Mouse (Mus musculus): ENCODE measurements at regions not wholly inside any gene's neighbourhood (a gene's known extent, or its start where the extent isn't known, plus 50 kb on each side); places are given as distances from the start of the nearest gene placed in this dataset.

GRCm38 (mm10) chr5:112166410-112167175, 85.7 kb downstream of the Cryba4 start:
- WGBS, result 15% methylated on average over 11 of the region's 11 CpGs
- Histone ChIP-seq H3K27me3 (ENCODE audit: control insufficient read depth, insufficient read depth, low read length) (0 out of 2 replicates have a peak, but pooled peaks cover 2% of the 10 kb centered on the region), H3K4me1 (replicated peaks; ENCODE audit: control insufficient read depth, insufficient read depth, low read length) (peaks cover 4% of the 10 kb centered on the region; the same call in 1 of the 2 replicates), H3K27ac (ENCODE audit: low read depth, low read length) (peak overlapping the region; percentile 53; the same call in 1 of the 2 replicates), H3K9me3 (ENCODE audit: control insufficient read depth, low read length) (no peaks in the 10 kb centered on the region), H3K9ac (ENCODE audit: low read length) (no peak overlapping the region), H3K4me3 (ENCODE audit: low read depth, low read length) (no peak overlapping the region), H3K4me2 (ENCODE audit: low read depth, low read length, severe bottlenecking) (peak overlapping the region; percentile 18; the same call in 1 of the 2 replicates), H3K36me3 (ENCODE audit: control insufficient read depth, insufficient read depth, low read length) (no peaks in the 10 kb centered on the region)
- DNase-seq (ENCODE audit: low spot score) (peak; percentile 68), ATAC-seq (replicated peaks; ENCODE audit: low FRiP score) (peak; percentile 77)

DNA sequence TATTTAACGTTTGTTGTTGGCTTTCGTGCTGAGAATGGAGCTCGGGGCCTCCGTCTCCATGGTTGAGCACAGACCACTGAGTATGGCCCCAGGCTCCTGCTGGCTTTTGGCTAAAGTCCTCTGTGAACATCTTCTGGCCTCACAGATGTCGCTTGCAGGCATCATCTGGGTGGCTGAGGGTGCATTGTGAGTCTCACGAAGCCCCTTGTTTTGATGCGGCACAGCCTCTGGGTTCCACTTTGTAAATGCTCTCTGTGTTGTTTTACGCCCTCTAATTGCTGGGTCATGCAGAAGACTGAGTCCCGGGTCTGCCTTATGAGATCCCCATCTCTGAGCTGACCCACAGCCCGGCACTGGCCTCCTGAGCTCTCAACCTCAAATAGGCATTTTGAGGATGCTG, 84.5 kb downstream of the Cryba4 start:
- Histone ChIP-seq H3K27ac (ENCODE audit: low read depth, low read length) (0 out of 2 replicates have a peak overlapping the region, but pooled peaks have one; percentile 6), H3K4me3 (ENCODE audit: low read depth, low read length) (no peak overlapping the region), H3K27me3 (ENCODE audit: control insufficient read depth, insufficient read depth, low read length) (0 out of 2 replicates have a peak, but pooled peaks cover 2% of the 10 kb centered on the region), H3K4me1 (replicated peaks; ENCODE audit: control insufficient read depth, insufficient read depth, low read length) (peaks cover 4% of the 10 kb centered on the region; the same call in 1 of the 2 replicates), H3K9ac (ENCODE audit: low read length) (no peak overlapping the region), H3K4me2 (ENCODE audit: low read depth, low read length, severe bottlenecking) (no peak overlapping the region), H3K36me3 (ENCODE audit: control insufficient read depth, insufficient read depth, low read length) (no peaks in the 10 kb centered on the region), H3K9me3 (ENCODE audit: control insufficient read depth, low read length) (no peaks in the 10 kb centered on the region)
- no peak for ATAC-seq (replicated peaks; ENCODE audit: low FRiP score)
- 36% methylated on average over 10 of the region's 10 CpGs for WGBS
- no peak for DNase-seq (ENCODE audit: low spot score)

DNA sequence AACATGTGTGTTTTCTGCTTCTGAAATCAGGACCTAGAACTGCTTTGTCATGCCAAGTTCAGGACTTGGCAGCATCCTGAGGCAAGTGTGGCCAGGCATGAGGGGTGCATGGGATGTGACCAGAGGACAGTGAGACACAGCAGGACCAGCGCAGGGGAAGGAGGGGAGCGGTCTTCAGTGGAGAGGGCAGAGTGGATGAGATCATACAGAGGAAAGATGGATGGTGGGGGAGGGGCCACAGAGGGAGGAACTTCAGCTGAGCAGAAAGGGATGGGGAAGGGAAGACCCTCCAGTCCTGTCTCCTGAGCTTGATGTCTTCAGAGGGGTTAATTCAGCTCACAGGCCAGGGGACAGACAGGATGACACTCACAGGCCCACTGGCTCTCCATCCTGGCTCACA, 81.0 kb downstream of the Cryba4 start:
- H3K4me2 ChIP-seq (ENCODE audit: low read depth, low read length, severe bottlenecking), result no peak overlapping the region
- no peaks in the 10 kb centered on the region for H3K36me3 ChIP-seq (ENCODE audit: control insufficient read depth, insufficient read depth, low read length)
- no peak overlapping the region for H3K4me3 ChIP-seq (ENCODE audit: low read depth, low read length)
- DNase-seq (ENCODE audit: low spot score), result no peak
- no peak overlapping the region for H3K9ac ChIP-seq (ENCODE audit: low read length)
- peaks cover 2% of the 10 kb centered on the region; the same call in 1 of the 2 replicates for H3K4me1 ChIP-seq (replicated peaks; ENCODE audit: control insufficient read depth, insufficient read depth, low read length)
- no peaks in the 10 kb centered on the region for H3K27me3 ChIP-seq (ENCODE audit: control insufficient read depth, insufficient read depth, low read length)
- no peak overlapping the region for H3K27ac ChIP-seq (ENCODE audit: low read depth, low read length)
- H3K9me3 ChIP-seq (ENCODE audit: control insufficient read depth, low read length), result no peaks in the 10 kb centered on the region
- no peak for ATAC-seq (replicated peaks; ENCODE audit: low FRiP score)
- WGBS, result 83% methylated on average over 2 of the region's 2 CpGs

- ATAC-seq (replicated peaks; ENCODE audit: low FRiP score) (no peak), DNase-seq (ENCODE audit: low spot score) (peak; percentile 77)
- no peaks in the 10 kb centered on the region; the same call in 1 of the 2 replicates for H3K27me3 ChIP-seq (ENCODE audit: control insufficient read depth, insufficient read depth, low read length)
- H3K4me1 ChIP-seq (replicated peaks; ENCODE audit: control insufficient read depth, insufficient read depth, low read length), result 0 out of 2 replicates have a peak, but pooled peaks cover 4% of the 10 kb centered on the region
- H3K4me3 ChIP-seq (ENCODE audit: low read depth, low read length), result no peak overlapping the region
- WGBS, result 34% methylated on average over 25 of the region's 25 CpGs
- H3K36me3 ChIP-seq (ENCODE audit: control insufficient read depth, insufficient read depth, low read length), result no peaks in the 10 kb centered on the region
- H3K27ac ChIP-seq (ENCODE audit: low read depth, low read length), result no peak overlapping the region
- H3K9ac ChIP-seq (ENCODE audit: low read length), result peak overlapping the region; percentile 33
- H3K9me3 ChIP-seq (ENCODE audit: control insufficient read depth, low read length), result no peaks in the 10 kb centered on the region
- H3K4me2 ChIP-seq (ENCODE audit: low read depth, low read length, severe bottlenecking), result peak overlapping the region; percentile 38; the same call in 1 of the 2 replicates
Observed at GRCm38 (mm10) chr5:112179213-112180057, 72.9 kb downstream of the Cryba4 start.

DNA sequence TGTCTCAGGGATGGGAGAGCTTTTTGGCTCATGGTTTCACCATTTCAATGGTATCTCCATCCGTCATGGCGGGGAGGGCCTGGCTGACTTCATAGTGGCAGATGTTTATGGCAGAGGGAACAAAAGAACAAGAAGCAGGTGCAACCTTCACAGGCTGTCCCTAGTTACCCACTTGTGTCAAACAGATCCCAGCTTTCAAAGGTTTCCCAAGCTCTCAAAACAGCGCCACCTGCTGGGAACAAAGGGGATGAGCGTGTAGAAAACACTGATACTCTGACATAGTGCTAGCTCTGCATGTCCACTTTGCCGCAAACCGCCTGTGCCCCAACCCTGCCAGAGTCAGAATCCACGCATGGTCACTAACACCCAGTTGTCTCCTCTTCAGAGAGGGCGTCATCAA, 69.5 kb downstream of the Cryba4 start:
- 35% methylated on average over 8 of the region's 8 CpGs for WGBS
- ATAC-seq (replicated peaks; ENCODE audit: low FRiP score) (no peak), DNase-seq (ENCODE audit: low spot score) (peak; percentile 68)
- Histone ChIP-seq H3K4me2 (ENCODE audit: low read depth, low read length, severe bottlenecking) (no peak overlapping the region), H3K4me3 (ENCODE audit: low read depth, low read length) (no peak overlapping the region), H3K9ac (ENCODE audit: low read length) (no peak overlapping the region), H3K9me3 (ENCODE audit: control insufficient read depth, low read length) (no peaks in the 10 kb centered on the region), H3K27me3 (ENCODE audit: control insufficient read depth, insufficient read depth, low read length) (no peaks in the 10 kb centered on the region), H3K4me1 (replicated peaks; ENCODE audit: control insufficient read depth, insufficient read depth, low read length) (0 out of 2 replicates have a peak, but pooled peaks cover 4% of the 10 kb centered on the region), H3K27ac (ENCODE audit: low read depth, low read length) (no peak overlapping the region), H3K36me3 (ENCODE audit: control insufficient read depth, insufficient read depth, low read length) (no peaks in the 10 kb centered on the region)

DNA sequence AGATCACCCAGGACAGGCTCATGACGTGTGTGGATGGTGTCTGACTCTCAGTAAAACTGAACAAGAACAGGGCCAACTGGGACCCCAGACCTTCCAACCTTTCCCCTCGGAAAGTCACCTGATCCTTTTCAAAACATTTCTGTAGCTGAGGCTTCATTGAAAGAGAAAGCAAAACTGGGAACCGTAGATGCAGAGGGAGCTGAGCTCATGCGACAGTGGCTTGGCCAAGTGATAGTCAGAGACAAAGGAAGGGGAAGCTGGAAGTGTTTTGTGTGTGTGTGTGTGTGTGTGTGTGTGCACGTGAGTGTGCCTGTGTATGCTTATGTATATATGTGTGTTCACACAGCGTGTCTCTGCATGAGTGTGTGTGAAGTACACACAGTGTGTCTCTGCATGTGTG, 56.7 kb downstream of the Cryba4 start:
- 69% methylated on average over 6 of the region's 6 CpGs for WGBS
- H3K27me3 ChIP-seq (ENCODE audit: control insufficient read depth, insufficient read depth, low read length), result no peaks in the 10 kb centered on the region
- no peak for DNase-seq (ENCODE audit: low spot score)
- H3K9me3 ChIP-seq (ENCODE audit: control insufficient read depth, low read length), result no peaks in the 10 kb centered on the region
- no peak overlapping the region for H3K4me2 ChIP-seq (ENCODE audit: low read depth, low read length, severe bottlenecking)
- no peaks in the 10 kb centered on the region for H3K36me3 ChIP-seq (ENCODE audit: control insufficient read depth, insufficient read depth, low read length)
- H3K27ac ChIP-seq (ENCODE audit: low read depth, low read length), result no peak overlapping the region
- no peak for ATAC-seq (replicated peaks; ENCODE audit: low FRiP score)
- no peak overlapping the region for H3K9ac ChIP-seq (ENCODE audit: low read length)
- H3K4me3 ChIP-seq (ENCODE audit: low read depth, low read length), result no peak overlapping the region
- no peaks in the 10 kb centered on the region for H3K4me1 ChIP-seq (replicated peaks; ENCODE audit: control insufficient read depth, insufficient read depth, low read length)
